Mouse (Mus musculus): Measurements from ENCODE around the gene Exo5. TPM values are rescaled to one million over a fixed set of nuclear protein-coding genes. Genes with fewer than 3 reads are reported as not detected.

Exo5 gene
- 4.1 and 4.5 TPM in 2 replicates for polyA plus RNA-seq (2012; rRNA removed)

DNA sequence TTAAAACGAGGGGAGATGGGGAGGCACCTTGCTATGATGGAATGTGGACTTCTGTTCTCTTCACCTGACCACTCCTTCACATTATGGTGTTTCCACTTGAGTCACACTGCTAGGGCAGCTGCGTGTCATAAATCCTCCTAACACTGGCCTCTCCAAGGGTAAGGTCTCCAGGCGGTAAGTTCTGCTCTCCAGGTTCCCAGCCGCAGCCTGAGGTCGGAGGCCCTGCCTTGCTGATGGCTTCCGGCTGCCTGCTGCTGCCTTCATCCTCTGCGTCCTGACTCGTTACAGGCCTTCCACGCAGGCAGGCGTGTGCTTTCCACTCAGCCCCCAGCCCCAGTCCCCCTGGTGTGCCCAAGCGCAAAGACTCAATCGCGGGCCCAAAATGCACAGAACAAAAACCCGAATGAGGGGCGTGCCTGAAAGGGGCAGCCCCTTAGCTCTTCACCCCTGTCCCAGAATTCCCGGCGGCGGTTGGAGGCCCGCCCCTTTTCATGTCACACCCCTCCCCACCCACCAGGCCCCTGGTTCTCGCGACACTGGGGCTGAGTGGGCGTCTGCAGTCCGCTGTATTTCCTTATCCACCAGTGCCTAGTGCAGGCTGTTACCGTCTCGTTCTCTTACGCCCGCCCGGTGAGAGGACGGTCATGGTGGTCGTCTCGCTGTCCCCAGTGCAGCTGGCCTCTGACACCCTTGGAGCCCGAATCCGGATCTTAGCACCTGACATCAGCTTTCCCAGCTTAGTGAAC lies at the start of gene Exo5:
Exo5 (minus strand) TSS at position 464 of the 746 bp plus-strand sequence.

DNA sequence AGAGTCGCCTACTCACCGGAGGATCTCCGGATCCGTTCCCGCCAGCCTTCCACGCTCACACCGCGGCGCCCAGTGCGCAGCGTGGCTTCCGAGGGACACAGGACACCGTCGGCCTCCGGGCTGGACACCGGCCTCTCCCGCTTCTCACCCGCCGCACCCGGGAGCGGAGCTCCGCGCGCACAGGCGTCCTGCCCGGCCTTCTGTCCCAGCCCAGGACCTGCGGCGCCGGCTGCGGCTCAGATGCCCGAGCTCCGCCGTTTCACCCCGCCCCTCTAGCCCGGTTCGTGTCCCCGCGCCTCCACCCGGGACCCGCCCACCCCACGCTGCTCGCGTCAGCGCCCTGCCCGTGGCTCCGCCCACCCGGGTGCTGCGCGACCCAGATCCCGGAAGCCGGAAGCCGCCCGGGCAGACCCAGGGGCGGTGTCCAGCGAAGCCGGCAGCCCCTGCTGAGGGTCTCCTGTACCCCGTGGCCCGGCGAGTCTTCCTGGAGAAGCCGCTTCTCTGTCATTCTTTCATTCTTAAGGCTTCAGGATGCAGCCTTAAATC lies 26.7 kb upstream of the Exo5 start, which contains the start of gene Zfp69:
Zfp69 (minus strand) TSS at position 272 of the 546 bp plus-strand sequence.

Other genes starting within 250 kb of the Exo5 start
- 8.5 and 9.1 TPM in 2 replicates for gene Kcnq4, start 176.4 kb downstream of the Exo5 start, polyA plus RNA-seq (2012; rRNA removed)
- 159 and 170 TPM in 2 replicates for gene Nfyc, start 93.4 kb downstream of the Exo5 start, polyA plus RNA-seq (2012; rRNA removed)
- 1.00 and 1.0 TPM in 2 replicates for gene Rims3, start 70.2 kb downstream of the Exo5 start, polyA plus RNA-seq (2012; rRNA removed)
- 1.9 and 2.9 TPM in 2 replicates for gene Zfp69, start 26.7 kb upstream of the Exo5 start, polyA plus RNA-seq (2012; rRNA removed)
- gene Smap2, start 92.2 kb upstream of the Exo5 start, polyA plus RNA-seq (2012; rRNA removed), result 16.6 and 18.0 TPM in 2 replicates
- 0.53 and 0.77 TPM in 2 replicates for gene Col9a2, start 114.4 kb upstream of the Exo5 start, polyA plus RNA-seq (2012; rRNA removed)
- gene Zmpste24, start 173.2 kb upstream of the Exo5 start, polyA plus RNA-seq (2012; rRNA removed), result 12.4 and 13.1 TPM in 2 replicates
- gene Tmco2, start 184.2 kb upstream of the Exo5 start, polyA plus RNA-seq (2012; rRNA removed), result not detected in 2 replicates

Data from colon, adult 2 months (tissue).